Mouse (Mus musculus): ENCODE measurements around the gene Pde8b.

DNA sequence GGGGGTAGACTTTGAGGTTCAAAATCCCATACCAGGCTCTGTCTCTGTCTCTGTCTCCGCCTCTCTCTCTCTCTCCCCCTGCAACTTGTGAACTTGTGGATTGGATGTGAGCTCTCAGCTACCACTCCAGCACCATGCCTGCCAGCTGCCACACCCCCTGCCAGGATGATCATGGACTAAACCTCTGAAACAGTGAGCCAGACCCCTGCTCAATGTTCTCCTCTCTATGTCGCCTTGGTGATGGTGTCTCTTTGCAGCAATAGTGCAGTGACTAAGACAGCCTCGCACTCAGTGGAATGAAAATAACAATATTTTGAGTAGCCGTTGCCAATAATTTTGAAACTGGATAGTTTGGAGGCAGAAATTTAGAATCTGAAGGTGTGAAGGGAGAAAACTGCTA is 77.8 kb downstream of the Pde8b start:
- TF ChIP-seq CTCF (IDR thresholded peaks at IDR 0.05; ENCODE audit: low read depth), result no peak
- TF ChIP-seq EP300 (IDR thresholded peaks at IDR 0.05; ENCODE audit: low read depth), result no peak
